Mouse (Mus musculus): ENCODE data around the gene Ruvbl2.

Gene Ruvbl2

GRCm38 (mm10) chr7:45421194-45421593 is 16.7 kb downstream of the Ruvbl2 start:
- no peak for DNase-seq (ENCODE audit: low read depth)

- no peak for DNase-seq (ENCODE audit: low read depth)
Measured at GRCm38 (mm10) chr7:45420615-45420919, 17.3 kb downstream of the Ruvbl2 start, which contains the start of gene Lhb. Lhb (plus strand) TSS chr7:45420820.

GRCm38 (mm10) chr7:45419859-45420614 is 17.9 kb downstream of the Ruvbl2 start:
- no peak for DNase-seq (ENCODE audit: low read depth)

- no peak for DNase-seq (ENCODE audit: low read depth)
Measured at GRCm38 (mm10) chr7:45417962-45418492, 19.9 kb downstream of the Ruvbl2 start.

- no peak for DNase-seq (ENCODE audit: low read depth)
Measured at GRCm38 (mm10) chr7:45415636-45416035, 22.3 kb downstream of the Ruvbl2 start.

GRCm38 (mm10) chr7:45414740-45415224 is 23.1 kb downstream of the Ruvbl2 start:
- no peak for DNase-seq (ENCODE audit: low read depth)

- no peak for DNase-seq (ENCODE audit: low read depth)
Measured at GRCm38 (mm10) chr7:45413864-45414739, 23.8 kb downstream of the Ruvbl2 start.

GRCm38 (mm10) chr7:45413113-45413863 is 24.6 kb downstream of the Ruvbl2 start, which contains the start of gene Ntf5:
Ntf5 (plus strand) TSS chr7:45413695.
- no peak for DNase-seq (ENCODE audit: low read depth)

- DNase-seq (ENCODE audit: low read depth): no peak
Measured at GRCm38 (mm10) chr7:45412421-45412820, 25.5 kb downstream of the Ruvbl2 start.

GRCm38 (mm10) chr7:45409497-45410163 is 28.3 kb downstream of the Ruvbl2 start:
- DNase-seq (ENCODE audit: low read depth): no peak

- DNase-seq (ENCODE audit: low read depth): no peak
Measured at GRCm38 (mm10) chr7:45408949-45409348, 28.9 kb downstream of the Ruvbl2 start.

GRCm38 (mm10) chr7:45408351-45408750 is 29.5 kb downstream of the Ruvbl2 start:
- no peak for DNase-seq (ENCODE audit: low read depth)

- DNase-seq (ENCODE audit: low read depth): no peak
Measured at GRCm38 (mm10) chr7:45407836-45408235, 30.1 kb downstream of the Ruvbl2 start.

GRCm38 (mm10) chr7:45406157-45407156 is 31.4 kb downstream of the Ruvbl2 start:
- DNase-seq (ENCODE audit: low read depth): no peak

GRCm38 (mm10) chr7:45405091-45406075 is 32.5 kb downstream of the Ruvbl2 start, which contains the start of gene Kcna7:
Kcna7 (plus strand) TSS chr7:45405653.
- no peak for DNase-seq (ENCODE audit: low read depth)

GRCm38 (mm10) chr7:45403532-45404261 is 34.2 kb downstream of the Ruvbl2 start:
- DNase-seq (ENCODE audit: low read depth): no peak

GRCm38 (mm10) chr7:45401521-45402085 is 36.3 kb downstream of the Ruvbl2 start:
- no peak for DNase-seq (ENCODE audit: low read depth)

- DNase-seq (ENCODE audit: low read depth): no peak
Measured at GRCm38 (mm10) chr7:45396787-45397186, 41.1 kb downstream of the Ruvbl2 start.
